Mouse (Mus musculus) WW6 (cell line): ENCODE data around the gene Spsb1.

Experiments used
- DNase-seq: peaks from one replicate; pipeline ENCODE4 v3.0.0-alpha.2; 2013; ENCODE audit warnings: low read depth, low spot score

The Spsb1 gene

GRCm38 (mm10) chr4:149983921-149984645 lies 29.2 kb upstream of the Spsb1 start:
- DNase-seq, result no peak

GRCm38 (mm10) chr4:149982154-149982553 lies 27.3 kb upstream of the Spsb1 start:
- DNase-seq, result no peak

GRCm38 (mm10) chr4:149979819-149980308 lies 25.0 kb upstream of the Spsb1 start:
- DNase-seq, result peak; percentile 46

- DNase-seq, result no peak
Observed at GRCm38 (mm10) chr4:149978820-149979219, 24.0 kb upstream of the Spsb1 start.

GRCm38 (mm10) chr4:149977801-149978544 lies 23.1 kb upstream of the Spsb1 start:
- no peak for DNase-seq

- no peak for DNase-seq
Observed at GRCm38 (mm10) chr4:149977181-149977580, 22.3 kb upstream of the Spsb1 start.

GRCm38 (mm10) chr4:149975730-149976254 lies 20.9 kb upstream of the Spsb1 start:
- DNase-seq, result no peak

GRCm38 (mm10) chr4:149975291-149975690 lies 20.4 kb upstream of the Spsb1 start:
- no peak for DNase-seq

GRCm38 (mm10) chr4:149971393-149971792 lies 16.6 kb upstream of the Spsb1 start:
- no peak for DNase-seq

GRCm38 (mm10) chr4:149968526-149968925 lies 13.7 kb upstream of the Spsb1 start:
- no peak for DNase-seq

- DNase-seq, result no peak
Observed at GRCm38 (mm10) chr4:149966963-149967362, 12.1 kb upstream of the Spsb1 start.

- DNase-seq, result no peak
Observed at GRCm38 (mm10) chr4:149966252-149966651, 11.4 kb upstream of the Spsb1 start.

GRCm38 (mm10) chr4:149965672-149966071 lies 10.8 kb upstream of the Spsb1 start:
- DNase-seq, result no peak

- DNase-seq, result no peak
Observed at GRCm38 (mm10) chr4:149965242-149965641, 10.4 kb upstream of the Spsb1 start.

GRCm38 (mm10) chr4:149964770-149965169 lies 9.9 kb upstream of the Spsb1 start:
- no peak for DNase-seq

GRCm38 (mm10) chr4:149964285-149964684 lies 9.4 kb upstream of the Spsb1 start:
- DNase-seq, result no peak

- no peak for DNase-seq
Observed at GRCm38 (mm10) chr4:149960391-149960790, 5.5 kb upstream of the Spsb1 start.

- DNase-seq, result peak; percentile 61
Observed at GRCm38 (mm10) chr4:149959816-149960215, 5.0 kb upstream of the Spsb1 start.

- DNase-seq, result peak; percentile 49
Observed at GRCm38 (mm10) chr4:149958566-149958965, 3.7 kb upstream of the Spsb1 start.

- DNase-seq, result no peak
Observed at GRCm38 (mm10) chr4:149956048-149956447, 1.2 kb upstream of the Spsb1 start.

GRCm38 (mm10) chr4:149955631-149956030 lies 788 bp upstream of the Spsb1 start:
- DNase-seq, result no peak

GRCm38 (mm10) chr4:149953621-149954481 lies 992 bp downstream of the Spsb1 start:
- DNase-seq, result no peak
